Mouse (Mus musculus): ENCODE measurements around the gene Plekhn1.

The Plekhn1 gene

GRCm38 (mm10) chr4:156184291-156184954, 50.2 kb downstream of the Plekhn1 start:
- no peak for DNase-seq (ENCODE audit: low spot score)

GRCm38 (mm10) chr4:156183747-156184146, 50.9 kb downstream of the Plekhn1 start:
- no peak for DNase-seq (ENCODE audit: low spot score)

GRCm38 (mm10) chr4:156177630-156178029, 57.0 kb downstream of the Plekhn1 start:
- DNase-seq (ENCODE audit: low spot score): no peak

GRCm38 (mm10) chr4:156171828-156172227, 62.8 kb downstream of the Plekhn1 start:
- no peak for DNase-seq (ENCODE audit: low spot score)
